Mouse (Mus musculus) thymus, adult 2 months (tissue): ENCODE data around the gene Gap43. TPM values are rescaled to one million over a fixed set of nuclear protein-coding genes. Genes with fewer than 3 reads are reported as not detected.

Experiments
- DNase-seq: peaks from one replicate; pipeline ENCODE4 v3.0.0; 2021
- H3K27ac ChIP-seq: fragments of 200-500 bp; 2 replicates; pipeline ENCODE4 v1.5.1; 2012; ENCODE audit warnings: low read length, control low read depth; ENCODE audit not compliant: control insufficient read depth, insufficient read depth
- H3K27me3 ChIP-seq: fragments of 200-500 bp; 2 replicates; pipeline ENCODE4 v1.6.1; 2012; ENCODE audit warnings: mild to moderate bottlenecking, low read length, moderate library complexity, mixed read lengths; ENCODE audit not compliant: control insufficient read depth, insufficient read depth
- H3K36me3 ChIP-seq: fragments of 200-500 bp; 2 replicates; pipeline ENCODE4 v1.6.1; 2012; ENCODE audit warnings: mild to moderate bottlenecking, low read length, moderate library complexity; ENCODE audit not compliant: control insufficient read depth, insufficient read depth
- H3K4me1 ChIP-seq: fragments of 200-500 bp; replicated peaks from 2 replicates; pipeline ENCODE4 v1.6.1; 2012; ENCODE audit warnings: low read length; ENCODE audit not compliant: control insufficient read depth, insufficient read depth
- H3K4me3 ChIP-seq: fragments of 200-500 bp; 2 replicates; pipeline ENCODE4 v1.5.1; 2012; ENCODE audit warnings: mild to moderate bottlenecking, low read length, control low read depth, moderate library complexity; ENCODE audit not compliant: control insufficient read depth, insufficient read depth
- CTCF ChIP-seq: fragments of 200-500 bp; IDR thresholded peaks from 2 replicates; pipeline ENCODE4 v1.5.1; 2012; ENCODE audit warnings: mild to moderate bottlenecking, control low read depth, low read length, moderate library complexity, borderline replicate concordance; ENCODE audit not compliant: control insufficient read depth, poor library complexity, insufficient read depth; ENCODE audit errors: extremely low read depth
- POLR2A ChIP-seq: fragments of 200-500 bp; IDR thresholded peaks from 2 replicates; pipeline ENCODE4 v1.6.1; 2012; ENCODE audit warnings: mild to moderate bottlenecking, low read length, control low read depth, moderate library complexity; ENCODE audit not compliant: control insufficient read depth, poor library complexity, insufficient read depth; ENCODE audit errors: extremely low read depth
- WGBS: fragments of 180-500 bp; shearing (Covaris S2); methylation state at CpG from one replicate; pipeline ENCODE4 v1.1.7; 2018; 5-methylcytosine and 5-hydroxymethylcytosine counted together
- polyA plus RNA-seq: library from polyadenylated mRNA; depleted of rRNA; stranded (reverse); fragments of >200 nt; gene quantifications from 2 replicates; pipeline ENCODE4 v1.2.3, GENCODE M21; 2012; rRNA removed

The Gap43 gene
- polyA plus RNA-seq, result not detected in 2 replicates

DNA sequence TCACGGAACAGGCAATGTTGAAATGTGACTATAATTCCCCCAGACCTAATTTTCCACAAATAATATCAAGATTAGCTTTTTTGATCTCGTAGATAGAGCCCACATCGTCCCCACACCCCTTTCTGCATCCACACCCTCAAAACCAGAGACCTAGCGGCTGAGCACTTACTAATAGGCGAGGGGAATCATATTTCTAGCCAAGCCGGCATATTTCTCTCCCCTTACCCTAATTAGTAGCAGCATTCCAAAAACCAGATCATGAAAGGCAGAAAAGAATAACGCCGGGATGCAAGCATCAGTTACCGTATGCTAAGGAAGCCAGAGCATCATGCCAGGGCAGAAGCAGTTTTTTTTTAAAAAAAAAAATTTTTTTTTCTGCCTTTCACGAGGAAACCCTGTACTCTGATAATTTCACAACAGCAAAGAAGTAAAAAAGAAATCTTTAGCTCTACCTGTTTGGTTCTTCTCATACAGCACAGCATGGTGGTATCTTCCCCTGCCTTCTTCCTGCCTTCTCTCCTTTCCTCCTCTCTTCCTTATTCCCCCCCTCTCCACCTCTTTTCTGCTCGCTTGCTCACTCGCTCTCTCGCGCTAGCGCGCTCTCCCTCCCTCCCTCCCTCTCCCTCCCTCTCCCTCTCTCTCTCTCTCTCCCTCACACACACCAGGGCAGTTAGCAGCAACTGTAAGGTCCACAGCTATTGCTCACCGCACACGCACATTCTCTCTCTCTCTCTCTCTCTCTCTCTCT, at the start of gene Gap43:
Gap43 (minus strand) TSS at position 631 of the 748 bp plus-strand sequence.
- TF ChIP-seq POLR2A (no peak), CTCF (no peak)
- Histone ChIP-seq H3K4me3 (no peak within 1 kb of the TSS), H3K4me1 (no peaks in the 10 kb centered on the region), H3K27me3 (no peaks in the 10 kb centered on the region), H3K36me3 (no peaks in the 10 kb centered on the region), H3K27ac (no peak within 1 kb of the TSS)
- DNase-seq, result no peak
- 6% methylated on average over 18 of the region's 18 CpGs for WGBS

DNA sequence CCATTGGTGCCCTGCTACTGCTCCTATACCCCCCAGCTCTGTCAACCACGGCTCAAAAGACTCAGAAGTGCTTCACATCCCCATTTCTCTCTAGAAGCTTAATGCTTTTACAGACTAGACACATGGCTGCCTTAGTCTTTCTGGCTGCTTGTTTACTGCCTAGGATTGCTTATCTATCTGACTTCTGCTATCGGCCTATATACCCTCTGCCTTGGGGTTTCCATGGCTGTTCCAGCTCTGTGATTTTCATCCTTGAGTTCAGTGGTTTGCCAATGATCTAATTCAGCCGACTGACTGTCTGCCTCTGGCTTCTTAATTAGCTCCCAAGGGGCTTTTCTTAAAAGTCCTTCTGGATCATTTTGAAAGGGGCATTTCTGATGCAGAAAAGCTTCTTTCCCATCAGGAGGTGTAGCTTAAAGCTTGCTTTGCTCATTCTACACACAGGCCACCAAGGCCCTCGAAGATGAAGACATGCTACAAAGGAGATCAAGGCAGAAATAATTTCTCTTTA, 40.9 kb upstream of the Gap43 start:
- Histone ChIP-seq H3K4me1 (no peaks in the 10 kb centered on the region), H3K27me3 (no peaks in the 10 kb centered on the region), H3K27ac (no peak overlapping the region), H3K4me3 (no peak overlapping the region), H3K36me3 (no peaks in the 10 kb centered on the region)
- no peak for TF ChIP-seq POLR2A
- TF ChIP-seq CTCF, result no peak
- WGBS, result 86% methylated on average over 4 of the region's 4 CpGs
- DNase-seq, result no peak

DNA sequence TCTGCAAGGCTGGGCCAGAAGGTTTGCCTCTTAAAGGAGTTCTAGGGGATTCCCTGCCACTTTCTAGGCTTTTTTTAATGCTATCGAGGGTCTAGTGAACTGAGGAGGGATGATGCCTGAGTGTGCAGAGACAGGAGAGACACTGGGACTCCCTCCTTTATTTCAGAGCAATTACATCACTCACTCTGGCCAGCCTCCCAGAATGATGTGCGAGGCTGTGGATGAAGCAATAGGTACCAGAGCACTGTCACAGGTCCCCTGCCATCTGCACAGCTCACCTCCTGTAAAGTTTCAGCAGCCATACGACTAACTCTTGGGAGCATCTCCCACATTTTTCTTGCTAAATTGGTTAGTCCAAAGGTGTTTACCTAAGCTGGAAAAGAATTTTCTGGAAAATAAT, 40.2 kb upstream of the Gap43 start:
- Histone ChIP-seq H3K27me3 (no peaks in the 10 kb centered on the region), H3K36me3 (no peaks in the 10 kb centered on the region), H3K27ac (no peak overlapping the region), H3K4me1 (no peaks in the 10 kb centered on the region), H3K4me3 (no peak overlapping the region)
- no peak for DNase-seq
- TF ChIP-seq POLR2A, result no peak
- no peak for TF ChIP-seq CTCF
- WGBS, result 86% methylated on average over 3 of the region's 3 CpGs

DNA sequence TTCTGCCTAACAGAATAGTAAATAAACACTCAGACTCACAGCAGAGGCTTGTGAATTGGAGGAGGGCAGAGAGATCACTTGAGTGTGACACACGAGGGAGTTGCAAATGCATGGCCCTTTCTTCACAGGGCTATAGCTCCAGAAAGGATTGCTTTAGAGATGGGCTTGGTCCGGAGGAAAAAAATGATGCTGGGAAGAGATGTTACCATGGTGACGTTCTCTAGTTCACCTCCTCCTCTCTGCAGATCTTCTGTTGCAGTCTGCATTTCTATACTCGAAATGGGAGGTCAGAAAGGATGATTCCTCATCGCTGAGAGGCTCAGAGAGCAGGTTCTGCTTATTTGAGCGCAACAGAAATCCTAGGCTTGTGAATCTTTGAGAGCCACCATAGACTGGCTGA, 29.7 kb upstream of the Gap43 start:
- Histone ChIP-seq H3K27me3 (no peaks in the 10 kb centered on the region), H3K27ac (no peak overlapping the region), H3K36me3 (no peaks in the 10 kb centered on the region), H3K4me3 (no peak overlapping the region), H3K4me1 (no peaks in the 10 kb centered on the region)
- 86% methylated on average over 6 of the region's 6 CpGs for WGBS
- TF ChIP-seq CTCF (no peak), POLR2A (no peak)
- no peak for DNase-seq

DNA sequence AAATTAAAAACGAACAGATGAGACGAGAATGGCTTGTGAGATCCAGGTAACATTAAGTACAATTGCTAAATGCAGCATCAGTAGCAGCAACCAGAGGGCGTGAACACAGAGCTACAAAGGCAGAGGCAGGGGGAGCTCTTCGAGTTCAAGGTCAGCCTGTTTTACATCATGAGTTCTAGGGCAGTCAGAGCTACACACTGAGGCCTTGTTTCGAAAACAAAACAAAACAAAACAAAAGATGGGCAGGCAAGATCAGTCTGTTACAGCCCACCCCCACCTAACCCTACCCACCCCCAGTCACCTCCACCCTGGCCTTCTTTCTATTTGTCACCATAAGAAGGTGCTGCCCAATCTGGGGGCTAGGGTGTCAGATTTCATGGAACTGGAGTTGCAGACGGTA, 28.9 kb upstream of the Gap43 start:
- no peaks in the 10 kb centered on the region for H3K36me3 ChIP-seq
- 86% methylated on average over 6 of the region's 6 CpGs for WGBS
- no peaks in the 10 kb centered on the region for H3K27me3 ChIP-seq
- no peak overlapping the region for H3K27ac ChIP-seq
- no peaks in the 10 kb centered on the region for H3K4me1 ChIP-seq
- TF ChIP-seq POLR2A, result no peak
- no peak for TF ChIP-seq CTCF
- no peak for DNase-seq
- no peak overlapping the region for H3K4me3 ChIP-seq

DNA sequence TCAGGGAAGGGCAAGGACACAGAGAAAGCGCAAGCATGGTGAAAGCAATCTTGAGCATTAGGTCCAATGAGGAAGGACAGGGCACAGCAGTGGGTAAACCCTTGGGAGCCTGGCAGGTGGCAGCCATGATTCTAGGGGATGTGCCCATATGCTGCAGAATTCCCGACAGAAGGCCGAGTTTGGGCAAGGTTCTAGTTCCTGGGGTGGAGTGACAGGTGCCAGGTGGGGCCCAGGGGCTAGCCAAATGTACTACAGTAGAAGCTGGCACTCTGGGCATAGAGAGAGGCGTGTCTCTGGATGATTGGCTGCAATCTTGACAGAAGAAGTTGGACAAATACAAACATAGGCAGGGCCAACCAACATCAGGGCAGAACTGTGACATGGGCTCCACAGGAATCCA, 19.6 kb upstream of the Gap43 start:
- no peaks in the 10 kb centered on the region for H3K27me3 ChIP-seq
- no peaks in the 10 kb centered on the region for H3K4me1 ChIP-seq
- no peak overlapping the region for H3K27ac ChIP-seq
- no peak for DNase-seq
- H3K36me3 ChIP-seq, result no peaks in the 10 kb centered on the region
- no peak overlapping the region for H3K4me3 ChIP-seq
- TF ChIP-seq CTCF (no peak), POLR2A (no peak)
- WGBS, result 93% methylated on average over 4 of the region's 4 CpGs

DNA sequence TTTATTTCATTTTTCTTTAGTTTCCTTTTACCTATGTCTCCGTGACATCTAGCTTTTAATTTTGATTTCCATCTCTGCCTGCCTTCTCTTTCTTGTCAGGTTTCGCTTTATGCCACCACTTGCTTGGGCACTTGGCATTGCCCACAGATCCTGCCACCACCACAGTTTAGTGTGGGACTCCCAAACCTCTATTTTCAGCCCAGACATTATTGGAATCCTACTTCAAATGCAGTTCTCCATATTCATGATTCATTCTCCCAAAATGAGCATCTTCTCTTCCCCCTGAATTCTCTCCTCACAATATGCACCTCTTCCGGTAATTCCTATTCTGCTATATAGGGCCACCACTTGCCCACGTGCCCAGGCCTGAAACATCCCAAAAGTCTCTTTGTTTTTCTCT, 17.6 kb upstream of the Gap43 start:
- Histone ChIP-seq H3K36me3 (no peaks in the 10 kb centered on the region), H3K4me3 (no peak overlapping the region), H3K27me3 (no peaks in the 10 kb centered on the region), H3K4me1 (no peaks in the 10 kb centered on the region), H3K27ac (no peak overlapping the region)
- DNase-seq, result no peak
- no peak for TF ChIP-seq POLR2A
- no peak for TF ChIP-seq CTCF
- 88% methylated on average over 4 of the region's 4 CpGs for WGBS
